Mouse (Mus musculus) G1E (cell line): ENCODE measurements around the gene Tomm20l.

ENCODE experiments used
- CTCF ChIP-seq: IDR thresholded peaks from 2 replicates; pipeline ENCODE4 v1.5.1; 2012; ENCODE audit warnings: low read depth, low read length, inconsistent platforms, mixed read lengths
- GATA1 ChIP-seq: IDR thresholded peaks from 2 replicates; pipeline ENCODE4 v1.6.1; 2012; ENCODE audit warnings: borderline replicate concordance, low read length, inconsistent platforms, mixed read lengths
- GATA2 ChIP-seq: IDR thresholded peaks from 2 replicates; pipeline ENCODE4 v1.6.1; 2012; ENCODE audit warnings: low read depth, low read length, inconsistent platforms, borderline replicate concordance
- TAL1 ChIP-seq: conservative IDR thresholded peaks from 2 replicates; pipeline ENCODE4 v1.6.1; 2012; ENCODE audit warnings: low read depth, low read length, inconsistent platforms, mixed read lengths

DNA sequence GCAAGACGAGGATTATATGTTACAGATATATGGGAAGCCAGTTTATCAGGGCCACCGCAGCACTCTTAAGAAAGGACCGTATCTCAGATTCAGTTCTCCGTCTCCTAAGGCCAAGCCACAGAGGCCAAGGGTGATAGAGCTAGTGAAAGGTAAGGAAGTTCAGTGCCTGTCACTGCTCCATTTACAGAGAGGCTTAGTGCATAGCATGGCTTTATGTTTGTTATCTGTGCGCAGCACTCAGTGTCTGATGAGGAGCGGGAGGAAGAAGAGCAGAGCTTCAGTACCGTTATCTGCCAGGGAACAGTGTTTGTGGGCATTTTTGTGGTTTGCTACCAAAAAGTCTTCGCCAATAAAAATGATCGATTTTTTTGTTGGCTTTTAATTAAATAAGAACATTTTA is 53.2 kb downstream of the Tomm20l start:
- TF ChIP-seq CTCF (no peak), GATA1 (no peak), TAL1 (peak; percentile 98), GATA2 (peak; percentile 26; the same call in 1 of the 2 replicates)
